Mouse (Mus musculus) right cerebral cortex, adult 2 months (tissue): ENCODE measurements at regions not wholly inside any gene's neighbourhood (a gene's known extent, or its start where the extent isn't known, plus 50 kb on each side); places are given as distances from the start of the nearest gene placed in this dataset.
A peak's percentile ranks its signal among the peaks of the same experiment; 100 is the strongest.

ENCODE experiments used
- DNase-seq, 2 experiments: peaks; one replicate each; pipeline ENCODE4 v3.0.0; 2021 to 2022; ENCODE audit warnings: low spot score in 2 of 2

DNA sequence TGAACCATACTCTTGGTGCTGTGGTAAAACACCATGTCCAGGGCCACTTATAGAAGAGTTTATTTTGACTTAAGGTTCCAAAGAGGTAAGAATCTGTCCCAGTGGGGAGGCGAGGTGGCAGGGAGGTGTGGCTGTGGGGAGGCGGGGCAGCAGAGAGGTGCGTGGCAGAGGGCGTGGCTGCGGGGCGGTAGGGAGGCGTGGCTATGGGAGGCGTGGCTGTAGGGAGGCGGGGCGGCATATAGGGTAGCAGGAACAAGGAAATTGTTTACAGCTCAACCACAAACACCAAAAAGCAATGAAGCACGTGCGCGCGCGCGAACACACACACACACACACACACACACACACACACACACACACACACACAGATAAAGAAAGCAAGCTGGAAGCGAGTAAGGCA is 62.0 kb upstream of the Ccdc60 start:
- DNase-seq: no peak

- DNase-seq: peak in 1 of 2 experiments; percentile 2
Measured at GRCm38 (mm10) chr5:116342203-116342928, 53.6 kb upstream of the Ccdc60 start.

DNA sequence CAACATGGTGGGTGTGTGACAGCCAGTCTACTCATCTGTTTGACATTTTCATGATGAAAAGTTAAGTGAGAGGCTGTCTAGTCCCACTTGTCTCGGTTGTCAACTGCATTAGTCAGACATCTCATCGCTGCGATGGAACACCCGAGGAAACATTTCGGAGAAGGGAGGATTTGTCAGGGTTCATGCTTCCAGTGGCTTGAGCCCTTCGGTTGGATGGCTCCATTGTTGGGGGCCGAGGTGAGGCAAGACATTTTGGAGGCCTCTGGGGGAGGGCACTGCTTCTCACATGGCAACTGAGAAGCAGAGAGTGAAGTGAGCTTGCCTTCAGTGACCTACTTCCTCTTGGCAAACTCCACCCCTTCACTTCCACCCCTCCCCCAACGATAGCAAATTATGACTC is 50.7 kb upstream of the Ccdc60 start:
- DNase-seq: no peak
